Mouse (Mus musculus) cerebellum, adult 2 months (tissue): Measurements from ENCODE around the gene Fblim1. TPM values are rescaled to one million over a fixed set of nuclear protein-coding genes. Genes with fewer than 3 reads are reported as not detected.

Experiments used
- DNase-seq, 2 experiments: peaks; one replicate each; pipeline ENCODE4 v3.0.0; 2021
- H3K27ac ChIP-seq: fragments of 200-500 bp; 2 replicates; pipeline ENCODE4 v1.5.1; 2012; ENCODE audit warnings: low read length, control low read depth, inconsistent platforms; ENCODE audit not compliant: insufficient read depth
- H3K27me3 ChIP-seq: fragments of 200-500 bp; 2 replicates; pipeline ENCODE4 v1.6.1; 2012; ENCODE audit warnings: inconsistent platforms, mild to moderate bottlenecking, low read length, moderate library complexity; ENCODE audit not compliant: control insufficient read depth, insufficient read depth
- H3K4me1 ChIP-seq: fragments of 200-500 bp; 2 replicates; pipeline ENCODE4 v1.6.1; 2011; ENCODE audit warnings: low read length; ENCODE audit not compliant: control insufficient read depth, insufficient read depth
- H3K4me3 ChIP-seq: fragments of 200-500 bp; replicated peaks from 2 replicates; pipeline ENCODE3; 2011; ENCODE audit warnings: mild to moderate bottlenecking, low read depth, low read length, control low read depth; ENCODE audit not compliant: insufficient read depth
- CTCF ChIP-seq: fragments of 200-500 bp; IDR thresholded peaks from 2 replicates; pipeline ENCODE4 v1.5.1; 2011; ENCODE audit warnings: low read depth, mild to moderate bottlenecking, control low read depth, low read length, moderate library complexity, borderline replicate concordance; ENCODE audit not compliant: insufficient read depth
- POLR2A ChIP-seq: fragments of 200-500 bp; IDR thresholded peaks from 2 replicates; pipeline ENCODE4 v1.6.1; 2011; ENCODE audit warnings: low read length, control low read depth, borderline replicate concordance; ENCODE audit not compliant: insufficient read depth
- WGBS: fragments of 180-500 bp; shearing (Covaris S2); methylation state at CpG from one replicate; pipeline ENCODE4 v1.1.7; 2018; 5-methylcytosine and 5-hydroxymethylcytosine counted together
- polyA plus RNA-seq: library from polyadenylated mRNA; depleted of rRNA; stranded (reverse); fragments of >200 nt; gene quantifications from 2 replicates; pipeline ENCODE4 v1.2.3, GENCODE M21; 2012

The Fblim1 gene
- polyA plus RNA-seq, 1 experiment = 2.6 TPM

GRCm38 (mm10) chr4:141595138-141595537 is 10.8 kb downstream of the Fblim1 start:
- no peak for DNase-seq
- TF ChIP-seq CTCF (no peak), POLR2A (no peak)
- no peak overlapping the region for H3K4me3 ChIP-seq
- no peak overlapping the region for H3K27ac ChIP-seq
- peaks cover 2% of the 10 kb centered on the region; the same call in 1 of the 2 replicates for H3K27me3 ChIP-seq
- 84% methylated on average over 11 of the region's 11 CpGs for WGBS
- H3K4me1 ChIP-seq = no peaks in the 10 kb centered on the region

GRCm38 (mm10) chr4:141591547-141591946 is 14.3 kb downstream of the Fblim1 start:
- Histone ChIP-seq H3K4me1 (no peaks in the 10 kb centered on the region), H3K27ac (no peak overlapping the region), H3K27me3 (no peaks in the 10 kb centered on the region), H3K4me3 (no peak overlapping the region)
- no peak for DNase-seq
- 20% methylated on average over 3 of the region's 3 CpGs for WGBS
- peak; percentile 53 for TF ChIP-seq CTCF
- no peak for TF ChIP-seq POLR2A

- 87% methylated on average over 8 of the region's 8 CpGs for WGBS
- Histone ChIP-seq H3K4me1 (no peaks in the 10 kb centered on the region), H3K4me3 (no peak overlapping the region), H3K27ac (no peak overlapping the region), H3K27me3 (no peaks in the 10 kb centered on the region)
- no peak for DNase-seq
- TF ChIP-seq CTCF (no peak), POLR2A (no peak)
These were observed 22.0 kb downstream of the Fblim1 start for GRCm38 (mm10) chr4:141583919-141584318.

GRCm38 (mm10) chr4:141581051-141581450 is 24.8 kb downstream of the Fblim1 start:
- 48% methylated on average over 13 of the region's 13 CpGs for WGBS
- no peaks in the 10 kb centered on the region for H3K4me1 ChIP-seq

GRCm38 (mm10) chr4:141578833-141579232 is 27.1 kb downstream of the Fblim1 start:
- H3K27ac ChIP-seq = no peak overlapping the region
- WGBS = 74% methylated on average over 3 of the region's 3 CpGs
- TF ChIP-seq POLR2A = no peak
- no peak for TF ChIP-seq CTCF
- DNase-seq = no peak
- H3K27me3 ChIP-seq = no peaks in the 10 kb centered on the region
- H3K4me1 ChIP-seq = no peaks in the 10 kb centered on the region
- H3K4me3 ChIP-seq = no peak overlapping the region

More at GRCm38 (mm10) chr4:141581051-141581450, 24.8 kb downstream of the Fblim1 start:
- TF ChIP-seq CTCF (no peak), POLR2A (no peak)
- Histone ChIP-seq H3K27me3 (no peaks in the 10 kb centered on the region), H3K4me3 (no peak overlapping the region), H3K27ac (no peak overlapping the region)
- no peak for DNase-seq

GRCm38 (mm10) chr4:141576877-141577276 is 29.0 kb downstream of the Fblim1 start:
- DNase-seq = no peak
- Histone ChIP-seq H3K27me3 (no peaks in the 10 kb centered on the region), H3K27ac (no peak overlapping the region), H3K4me1 (no peaks in the 10 kb centered on the region), H3K4me3 (no peak overlapping the region)
- 93% methylated on average over 7 of the region's 7 CpGs for WGBS
- TF ChIP-seq CTCF (no peak), POLR2A (no peak)

GRCm38 (mm10) chr4:141576404-141576803 is 29.5 kb downstream of the Fblim1 start:
- no peak overlapping the region for H3K4me3 ChIP-seq
- H3K4me1 ChIP-seq = no peaks in the 10 kb centered on the region
- TF ChIP-seq CTCF = no peak
- TF ChIP-seq POLR2A = no peak
- H3K27me3 ChIP-seq = no peaks in the 10 kb centered on the region
- no peak overlapping the region for H3K27ac ChIP-seq
- no peak for DNase-seq
- WGBS = 87% methylated on average over 11 of the region's 11 CpGs

GRCm38 (mm10) chr4:141574789-141575702 is 30.9 kb downstream of the Fblim1 start:
- WGBS = 35% methylated on average over 27 of the region's 27 CpGs
- Histone ChIP-seq H3K4me3 (no peak overlapping the region), H3K27ac (no peak overlapping the region), H3K27me3 (no peaks in the 10 kb centered on the region), H3K4me1 (no peaks in the 10 kb centered on the region)
- DNase-seq = peak; percentile 71 to 82
- no peak for TF ChIP-seq POLR2A
- TF ChIP-seq CTCF = peak; percentile 97
